Mouse (Mus musculus) layer of hippocampus, adult 18-20 months (tissue): ENCODE data around the gene Dynlt1c. TPM values are rescaled to one million over a fixed set of nuclear protein-coding genes. Genes with fewer than 3 reads are reported as not detected.
"Not testable (repeated sequence)": the region's sequence is repeated elsewhere in the genome, so short reads cannot be mapped to it uniquely, and the experiment has no call there.

Source experiments
- DNase-seq, 2 experiments: peaks; one replicate each; pipeline ENCODE4 v3.0.0; 2022; ENCODE audit warnings: low spot score in 2 of 2
- total RNA-seq, 2 experiments: library from RNA; stranded (reverse); gene quantifications; 2 replicates each; pipeline ENCODE4 v1.2.3; 2021

Gene Dynlt1c
- total RNA-seq, 2 experiments from 2014 or later: 12.0 to 13.9 TPM

GRCm38 (mm10) chr17:6650904-6651565 is 49.6 kb downstream of the Dynlt1c start:
- not testable (repeated sequence) for DNase-seq

GRCm38 (mm10) chr17:6653341-6653946 is 52.0 kb downstream of the Dynlt1c start:
- DNase-seq: not testable (repeated sequence)

GRCm38 (mm10) chr17:6655087-6655511 is 53.6 kb downstream of the Dynlt1c start:
- DNase-seq: peak in 1 of 2 experiments; percentile 45

DNA sequence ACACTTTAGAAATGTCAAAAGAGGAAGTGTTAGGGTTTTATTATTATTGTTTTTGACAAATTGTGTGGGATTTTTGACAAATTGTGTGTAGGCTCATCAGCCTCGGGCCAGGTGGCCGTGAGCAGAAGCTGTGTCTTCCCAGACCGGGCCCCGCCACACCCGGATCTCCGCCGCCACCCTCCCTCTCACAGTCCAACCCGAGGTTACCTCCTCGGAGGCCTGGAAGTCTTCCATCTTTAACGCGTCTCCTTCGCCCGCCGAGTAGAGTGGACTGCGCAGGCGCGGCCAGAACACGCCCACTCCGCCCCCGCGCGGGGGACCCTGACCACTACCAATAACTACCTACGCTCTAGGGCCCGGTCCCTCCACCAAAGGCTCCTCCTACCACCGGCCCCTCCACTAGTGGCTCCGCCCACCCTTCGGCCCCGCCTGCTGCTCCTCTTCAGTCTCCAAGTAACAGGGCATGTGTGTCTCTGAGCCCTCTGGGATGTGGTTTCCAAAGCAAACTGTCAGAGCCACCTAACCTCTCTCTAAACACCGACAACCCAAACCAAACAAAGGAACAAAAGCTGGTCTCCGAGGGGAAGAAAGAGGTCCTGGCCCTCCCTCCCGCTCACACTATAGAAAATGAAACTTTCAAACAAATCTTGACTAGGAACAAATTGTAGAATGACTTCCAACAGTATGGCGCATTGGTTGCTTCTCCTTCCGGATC is 54.3 kb downstream of the Dynlt1c start, which contains the start of gene Dynlt1f:
TSS of gene Dynlt1f (minus strand) at position 334 of the 715 bp plus-strand sequence.
- DNase-seq: peak in 1 of 2 experiments; percentile 61

- DNase-seq: not testable (repeated sequence)
These were observed 55.0 kb downstream of the Dynlt1c start for GRCm38 (mm10) chr17:6656471-6656870.

GRCm38 (mm10) chr17:6658801-6659200 is 57.3 kb downstream of the Dynlt1c start, which contains the start of gene Sytl3:
Gene Sytl3, plus strand, starts transcription at chr17:6659093.
- not testable (repeated sequence) for DNase-seq

Other genes with a start within 250 kb of the Dynlt1c start
- gene Dynlt1b, start 171.6 kb upstream of the Dynlt1c start, total RNA-seq: 10 to 100 TPM; 26.8 to 30.7 TPM
- 10 to 100 TPM; 16.2 to 20.1 TPM for gene Dynlt1f, start 54.2 kb downstream of the Dynlt1c start, total RNA-seq
- gene Sytl3, start 57.4 kb downstream of the Dynlt1c start, total RNA-seq: not detected
- 10 to 100 TPM; 49.2 to 53.6 TPM for gene Ezr, start 181.1 kb downstream of the Dynlt1c start, total RNA-seq